Mouse (Mus musculus) testis, adult 2 months (tissue): ENCODE data around the gene Gm10447. TPM values are rescaled to one million over a fixed set of nuclear protein-coding genes. Genes with fewer than 3 reads are reported as not detected.

ENCODE experiments used
- H3K27ac ChIP-seq: fragments of 200-500 bp; 2 replicates; pipeline ENCODE4 v1.5.1; 2012; ENCODE audit warnings: low read depth, low read length; ENCODE audit not compliant: control insufficient read depth, insufficient read depth
- H3K27me3 ChIP-seq: fragments of 200-500 bp; 2 replicates; pipeline ENCODE4 v1.6.1; 2012; ENCODE audit warnings: mild to moderate bottlenecking, low read length, moderate library complexity; ENCODE audit not compliant: control insufficient read depth, insufficient read depth
- H3K36me3 ChIP-seq: fragments of 200-500 bp; 2 replicates; pipeline ENCODE4 v1.6.1; 2012; ENCODE audit warnings: mild to moderate bottlenecking, low read length; ENCODE audit not compliant: control insufficient read depth, insufficient read depth
- H3K4me1 ChIP-seq: fragments of 200-500 bp; 2 replicates; pipeline ENCODE4 v1.6.1; 2012; ENCODE audit warnings: low read length; ENCODE audit not compliant: control insufficient read depth, insufficient read depth
- H3K4me3 ChIP-seq: fragments of 200-500 bp; 2 replicates; pipeline ENCODE4 v1.5.1; 2012; ENCODE audit warnings: low read depth, mild to moderate bottlenecking, low read length, moderate library complexity, mixed read lengths; ENCODE audit not compliant: control insufficient read depth
- CTCF ChIP-seq: fragments of 200-500 bp; IDR thresholded peaks from 2 replicates; pipeline ENCODE4 v1.5.1; 2012; ENCODE audit warnings: low read depth, mild to moderate bottlenecking, inconsistent platforms, low read length, moderate library complexity; ENCODE audit not compliant: control insufficient read depth, insufficient read depth, insufficient replicate concordance
- POLR2A ChIP-seq: fragments of 200-500 bp; IDR thresholded peaks from 2 replicates; pipeline ENCODE4 v1.6.1; 2012; ENCODE audit warnings: low read depth, mild to moderate bottlenecking, inconsistent platforms, low read length, moderate library complexity; ENCODE audit not compliant: control insufficient read depth
- polyA plus RNA-seq: library from polyadenylated mRNA; depleted of rRNA; stranded (reverse); fragments of >200 nt; gene quantifications from 2 replicates; pipeline ENCODE4 v1.2.3, GENCODE M21; 2012

Gm10447 gene
- polyA plus RNA-seq, 1 experiment: 0.05 TPM

- no peak for TF ChIP-seq POLR2A
- peak; percentile 24; the same call in 1 of the 2 replicates for TF ChIP-seq CTCF
- Histone ChIP-seq H3K4me1 (no peaks in the 10 kb centered on the region; the same call in 1 of the 2 replicates), H3K36me3 (no peaks in the 10 kb centered on the region), H3K4me3 (no peak overlapping the region), H3K27ac (no peak overlapping the region), H3K27me3 (no peaks in the 10 kb centered on the region)
Measured at GRCm38 (mm10) chr11:53485719-53486118, 28.8 kb upstream of the Gm10447 start.

DNA sequence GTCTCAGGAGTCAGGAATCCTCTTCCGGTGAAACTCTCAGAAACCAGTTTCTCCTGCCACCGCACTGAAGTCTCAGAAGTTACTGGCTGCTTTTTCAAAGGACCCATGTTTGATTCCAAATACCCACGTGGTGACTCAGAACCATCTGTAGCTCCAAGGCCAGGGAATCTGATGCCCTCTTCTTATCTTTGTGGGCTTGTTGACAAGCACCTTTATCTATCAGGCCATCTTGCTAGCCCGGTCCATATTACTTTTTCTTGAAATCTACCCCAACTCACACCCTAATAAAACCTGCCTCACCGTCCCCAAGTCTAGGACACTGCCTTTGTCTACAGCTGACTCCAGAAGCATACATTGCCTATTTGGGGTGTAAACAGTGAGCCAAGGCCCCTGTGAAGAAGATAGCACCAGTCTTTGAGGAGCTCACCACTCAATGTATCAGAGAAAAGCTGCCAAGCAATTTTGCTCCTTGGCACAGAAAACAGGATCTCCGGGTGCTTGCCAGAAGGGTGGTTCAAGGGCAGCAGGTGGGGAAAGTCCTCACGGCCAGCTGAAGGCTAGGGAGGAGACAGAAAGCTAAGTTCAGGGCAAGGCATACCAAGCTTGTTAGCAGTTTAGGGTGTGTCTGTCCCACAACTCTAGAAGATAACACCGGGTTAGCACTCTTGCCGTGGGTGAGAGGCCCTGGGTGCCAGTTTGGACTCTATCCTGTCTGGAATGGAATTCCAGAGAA is 26.4 kb upstream of the Gm10447 start:
- Histone ChIP-seq H3K27me3 (no peaks in the 10 kb centered on the region), H3K27ac (no peak overlapping the region), H3K4me1 (peaks cover 7% of the 10 kb centered on the region), H3K36me3 (no peaks in the 10 kb centered on the region), H3K4me3 (no peak overlapping the region)
- TF ChIP-seq POLR2A: no peak
- no peak for TF ChIP-seq CTCF

GRCm38 (mm10) chr11:53481088-53481730 is 24.3 kb upstream of the Gm10447 start:
- Histone ChIP-seq H3K27me3 (no peaks in the 10 kb centered on the region), H3K4me3 (no peak overlapping the region)

DNA sequence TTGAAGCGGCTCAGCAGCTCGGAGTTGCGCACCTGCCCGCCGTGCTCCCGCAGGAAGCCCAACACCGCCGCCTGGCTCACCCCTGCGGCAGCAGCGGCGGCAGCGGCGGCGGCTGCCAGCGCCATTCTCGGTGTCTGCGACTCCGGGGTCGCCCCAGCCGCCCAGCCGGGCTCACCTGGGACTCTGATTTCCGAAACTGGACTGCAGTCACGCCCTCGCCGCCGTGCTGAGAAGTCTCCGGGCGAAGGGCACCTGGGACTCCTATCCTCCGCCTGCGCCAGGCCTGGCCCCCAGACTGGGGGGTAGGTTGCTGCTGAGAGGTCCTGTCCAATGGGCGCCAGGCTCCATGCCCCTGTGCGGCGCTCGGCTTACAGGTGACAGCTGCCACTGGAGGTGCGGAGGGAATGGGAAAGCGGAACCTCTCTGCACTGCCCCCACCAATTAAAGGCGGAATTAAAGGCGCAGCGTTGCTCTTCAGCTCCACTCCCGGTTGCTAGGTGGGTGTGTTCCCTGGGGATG is 22.9 kb upstream of the Gm10447 start, which contains the start of the genes Gm9945 and Sowaha:
Gm9945 (plus strand) TSS at position 384 of the 519 bp plus-strand sequence.
Sowaha (minus strand) TSS at position 492 of the 519 bp plus-strand sequence.
- TF ChIP-seq CTCF (no peak), POLR2A (no peak)
- Histone ChIP-seq H3K27ac (no peak within 1 kb of the TSS), H3K27me3 (no peaks in the 10 kb centered on the region), H3K4me3 (peak within 1 kb of the TSS; percentile 68), H3K36me3 (no peaks in the 10 kb centered on the region), H3K4me1 (peaks cover 7% of the 10 kb centered on the region)

More at GRCm38 (mm10) chr11:53481088-53481730, 24.3 kb upstream of the Gm10447 start:
- Histone ChIP-seq H3K4me1 (peaks cover 7% of the 10 kb centered on the region), H3K36me3 (no peaks in the 10 kb centered on the region), H3K27ac (no peak overlapping the region)
- no peak for TF ChIP-seq POLR2A

GRCm38 (mm10) chr11:53479171-53479782 is 22.4 kb upstream of the Gm10447 start:
- H3K27ac ChIP-seq: no peak overlapping the region

DNA sequence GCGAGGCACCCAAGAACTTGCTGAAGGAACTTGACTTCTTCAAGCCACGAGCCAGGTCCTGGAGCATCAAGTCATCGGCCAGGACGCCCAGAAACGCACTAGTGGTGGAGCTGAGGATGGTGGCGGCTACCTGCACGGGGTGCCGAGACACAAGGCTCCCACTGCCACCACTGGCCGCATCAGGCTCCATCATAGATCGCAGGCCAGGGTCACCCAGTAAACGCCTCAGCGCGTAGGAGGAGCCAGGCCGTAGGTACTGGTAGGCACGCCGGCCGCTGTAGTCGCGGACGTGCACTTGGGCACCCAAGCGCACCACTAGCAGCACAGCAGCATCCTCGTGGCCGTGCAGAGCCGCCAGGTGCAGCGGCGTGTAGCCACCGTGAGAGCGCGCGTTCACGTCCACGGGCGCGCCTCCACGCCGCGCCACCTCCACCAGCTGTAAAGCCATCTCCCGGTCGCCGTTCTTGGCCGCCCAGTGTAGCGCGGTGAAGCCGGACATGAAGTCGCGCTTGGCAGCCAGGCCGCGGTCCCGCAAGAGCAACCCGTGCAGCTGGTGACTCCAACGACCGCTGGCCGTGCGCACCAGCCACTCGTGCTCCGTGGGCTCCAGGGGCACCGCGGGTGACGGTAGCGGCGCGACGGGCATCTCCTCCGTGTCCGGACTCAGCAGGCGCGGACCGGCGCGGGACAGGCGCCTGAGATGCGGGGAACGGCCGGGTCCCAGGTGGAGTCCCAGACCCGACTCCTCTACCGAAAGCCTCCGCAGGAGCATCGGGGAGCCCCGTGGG is 21.7 kb upstream of the Gm10447 start:
- Histone ChIP-seq H3K4me1 (peaks cover 7% of the 10 kb centered on the region), H3K36me3 (no peaks in the 10 kb centered on the region), H3K4me3 (peak overlapping the region; percentile 68), H3K27me3 (no peaks in the 10 kb centered on the region), H3K27ac (no peak overlapping the region)
- TF ChIP-seq CTCF: no peak
- TF ChIP-seq POLR2A: no peak

More at GRCm38 (mm10) chr11:53479171-53479782, 22.4 kb upstream of the Gm10447 start:
- Histone ChIP-seq H3K27me3 (no peaks in the 10 kb centered on the region), H3K4me1 (peaks cover 7% of the 10 kb centered on the region), H3K36me3 (no peaks in the 10 kb centered on the region), H3K4me3 (peak overlapping the region; percentile 68)
- TF ChIP-seq CTCF: no peak
- TF ChIP-seq POLR2A: no peak

- Histone ChIP-seq H3K4me3 (no peak overlapping the region), H3K4me1 (peaks cover 7% of the 10 kb centered on the region), H3K27me3 (no peaks in the 10 kb centered on the region), H3K27ac (no peak overlapping the region), H3K36me3 (no peaks in the 10 kb centered on the region)
- TF ChIP-seq CTCF (no peak), POLR2A (no peak)
Measured at GRCm38 (mm10) chr11:53477833-53478232, 20.9 kb upstream of the Gm10447 start.
